Mouse (Mus musculus): Measurements from ENCODE around the gene Arhgap19.

DNA sequence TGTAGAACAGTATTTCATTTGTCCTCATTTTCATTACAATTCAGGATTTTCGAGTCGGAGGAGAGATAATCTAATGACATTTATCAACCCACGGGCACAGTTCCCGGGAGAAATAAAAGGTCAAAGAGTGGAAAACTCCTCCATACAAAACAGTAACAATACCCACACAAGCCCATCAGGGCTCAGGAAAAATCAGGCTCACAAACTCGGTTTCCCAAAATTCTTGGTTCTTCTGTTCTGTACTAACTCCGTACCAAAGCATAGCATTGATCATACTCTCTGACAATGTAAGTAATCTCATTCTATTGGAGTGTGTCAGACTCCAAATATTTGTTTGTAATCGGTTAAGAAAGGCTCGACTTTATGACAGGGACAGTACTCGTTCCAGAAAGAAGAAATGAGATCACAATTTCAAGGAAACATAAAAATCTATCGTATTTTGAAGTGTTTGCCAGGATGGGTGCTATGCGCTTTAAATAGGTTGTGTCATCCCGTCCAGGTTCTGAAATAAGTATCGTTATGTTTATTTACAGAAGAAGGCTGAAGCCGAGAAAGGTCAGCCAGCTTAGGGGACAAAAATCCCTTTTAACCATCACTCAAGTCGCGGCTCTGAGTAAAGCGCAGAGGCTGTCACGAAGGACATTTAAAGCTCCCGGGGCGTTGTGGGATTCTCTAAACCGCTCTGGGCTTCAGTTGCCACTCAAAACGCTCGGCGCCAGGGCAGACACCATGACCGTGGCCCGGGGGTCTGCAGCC is 683 bp downstream of the Arhgap19 start:
- no peak for TF ChIP-seq POLR2A (IDR thresholded peaks at IDR 0.05; ENCODE audit: low read depth, low read length)
- no peak for TF ChIP-seq MXI1 (IDR thresholded peaks at IDR 0.05; ENCODE audit: low read depth, low read length)
- no peak for TF ChIP-seq NRF1 (IDR thresholded peaks at IDR 0.05; ENCODE audit: low read depth, low read length)
- no peak for TF ChIP-seq RCOR1 (conservative IDR thresholded peaks at IDR 0.05; ENCODE audit: low read depth, low read length)
- no peak for TF ChIP-seq SMC3 (IDR thresholded peaks at IDR 0.05; ENCODE audit: low read depth, low read length)
- no peak for TF ChIP-seq CTCF (conservative IDR thresholded peaks at IDR 0.05 in 1 of 2, IDR thresholded peaks at IDR 0.05 in 1 of 2; ENCODE audit: low read depth in 2 of 2, low read length in 2 of 2)
- no peak for TF ChIP-seq RAD21 (IDR thresholded peaks at IDR 0.05; ENCODE audit: low read depth, low read length)
- no peak for TF ChIP-seq MAFK (IDR thresholded peaks at IDR 0.05; ENCODE audit: insufficient replicate concordance, low read length)
- TF ChIP-seq NELFE (IDR thresholded peaks at IDR 0.05; ENCODE audit: low read depth, low read length), result no peak

Measured in CH12.LX (cell line).